Mouse (Mus musculus): ENCODE results near the gene Tbc1d17. TPM values are rescaled to one million over a fixed set of nuclear protein-coding genes. Genes with fewer than 3 reads are reported as not detected.
A peak's percentile ranks its signal among the peaks of the same experiment; 100 is the strongest.

The Tbc1d17 gene
- polyA plus RNA-seq (2015; fragmentation: Nextera tagmentation; extraction: Ambion mirVana) = 71.7 and 74.1 TPM in 2 replicates

DNA sequence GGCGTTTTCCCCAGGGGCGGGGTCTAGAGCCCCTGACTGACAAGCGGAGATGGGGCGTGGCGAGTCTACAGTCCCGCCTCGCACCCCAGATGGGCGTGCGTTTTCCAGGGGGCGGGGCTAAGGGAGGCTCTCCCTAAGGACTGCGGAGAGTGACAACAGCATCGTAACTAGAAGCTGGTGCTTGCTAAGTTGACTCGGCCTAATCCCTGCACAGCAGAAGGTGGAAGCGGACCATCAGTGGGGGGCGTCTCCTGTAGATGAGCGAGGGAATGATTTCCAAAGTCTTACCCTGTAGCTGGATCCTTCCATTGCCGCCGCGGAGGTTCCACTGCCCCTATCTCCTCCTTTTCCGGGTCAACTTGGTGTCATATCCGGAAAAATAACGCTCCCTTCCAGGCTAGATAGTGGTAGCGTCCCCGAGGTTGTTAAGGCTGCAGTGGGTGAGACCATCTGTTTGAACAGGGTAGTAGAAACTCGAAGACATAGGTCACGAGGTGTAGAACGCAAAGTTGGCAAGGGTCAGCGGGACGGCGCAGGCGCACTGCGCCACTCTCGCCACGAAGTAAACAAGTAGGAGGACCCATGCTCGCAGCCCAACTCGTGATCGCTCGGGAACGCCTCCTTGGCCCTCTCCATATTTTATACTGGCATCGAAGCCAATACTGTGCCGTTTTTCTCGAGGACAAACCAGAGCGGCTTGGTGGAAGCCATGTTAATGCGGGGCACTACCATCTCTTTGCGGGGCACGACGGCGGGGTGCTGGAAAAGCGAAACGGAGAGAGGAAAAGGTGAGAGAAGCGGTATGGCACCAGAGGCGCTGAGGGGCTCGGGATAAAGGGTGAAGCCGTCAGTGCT, at the start of gene Tbc1d17, which contains the start of gene Akt1s1:
Gene Tbc1d17, minus strand, starts transcription at position 519 of the 855 bp plus-strand sequence.
Gene Akt1s1, plus strand, starts transcription at position 431 of the 855 bp plus-strand sequence.
- WGBS = under 1% methylated on average over 54 of the region's 54 CpGs

DNA sequence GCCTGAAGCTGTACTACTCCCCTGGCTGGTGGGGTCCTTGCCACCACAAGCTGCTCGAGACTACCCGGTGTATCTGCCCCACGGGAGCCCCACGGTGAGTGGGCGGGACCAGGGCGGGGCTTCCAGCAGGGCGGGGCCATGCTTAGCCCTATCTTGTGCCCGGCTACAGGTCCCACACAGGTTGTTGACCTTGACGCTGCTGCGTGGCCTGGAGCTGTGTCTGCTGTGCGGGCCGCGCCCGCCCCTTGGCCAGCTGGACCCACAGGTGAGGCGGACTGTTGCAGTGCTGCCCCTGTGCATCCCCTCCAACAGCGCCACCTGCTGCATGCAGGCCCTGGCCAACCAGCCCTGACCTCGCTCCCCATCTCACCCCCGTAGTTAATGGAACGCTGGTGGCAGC, 49.7 kb upstream of the Tbc1d17 start:
- Histone ChIP-seq H3K9ac (ENCODE audit: low read length) (0 out of 2 replicates have a peak overlapping the region, but pooled peaks have one; percentile 10), H3K36me3 (ENCODE audit: control insufficient read depth, insufficient read depth, low read length) (0 out of 2 replicates have a peak, but pooled peaks cover 9% of the 10 kb centered on the region), H3K9me3 (replicated peaks; ENCODE audit: control insufficient read depth, low read length) (no peaks in the 10 kb centered on the region), H3K27ac (ENCODE audit: low read length) (no peak overlapping the region), H3K4me3 (replicated peaks; ENCODE audit: low read length) (no peak overlapping the region), H3K4me2 (ENCODE audit: low read depth, low read length) (no peak overlapping the region), H3K4me1 (ENCODE audit: control insufficient read depth, insufficient read depth, low read length) (peaks cover 36% of the 10 kb centered on the region), H3K27me3 (ENCODE audit: control insufficient read depth, insufficient read depth, low read length) (no peaks in the 10 kb centered on the region)
- WGBS = 32% methylated on average over 19 of the region's 19 CpGs
- no peak for ATAC-seq (ENCODE audit: insufficient read depth, low FRiP score)

More for the DNA sequence above, at the start of gene Tbc1d17, which contains the start of gene Akt1s1:
- ATAC-seq (ENCODE audit: insufficient read depth, low FRiP score) = peak; percentile 87
- Histone ChIP-seq H3K36me3 (ENCODE audit: control insufficient read depth, insufficient read depth, low read length) (peaks cover 15% of the 10 kb centered on the region), H3K9me3 (replicated peaks; ENCODE audit: control insufficient read depth, low read length) (no peaks in the 10 kb centered on the region), H3K9ac (ENCODE audit: low read length) (peak within 1 kb of the TSS; percentile 84), H3K4me3 (replicated peaks; ENCODE audit: low read length) (peak within 1 kb of the TSS; percentile 66), H3K27me3 (ENCODE audit: control insufficient read depth, insufficient read depth, low read length) (no peaks in the 10 kb centered on the region), H3K27ac (ENCODE audit: low read length) (peak within 1 kb of the TSS; percentile 97), H3K4me1 (ENCODE audit: control insufficient read depth, insufficient read depth, low read length) (peaks cover 29% of the 10 kb centered on the region), H3K4me2 (ENCODE audit: low read depth, low read length) (peak within 1 kb of the TSS; percentile 93)

DNA sequence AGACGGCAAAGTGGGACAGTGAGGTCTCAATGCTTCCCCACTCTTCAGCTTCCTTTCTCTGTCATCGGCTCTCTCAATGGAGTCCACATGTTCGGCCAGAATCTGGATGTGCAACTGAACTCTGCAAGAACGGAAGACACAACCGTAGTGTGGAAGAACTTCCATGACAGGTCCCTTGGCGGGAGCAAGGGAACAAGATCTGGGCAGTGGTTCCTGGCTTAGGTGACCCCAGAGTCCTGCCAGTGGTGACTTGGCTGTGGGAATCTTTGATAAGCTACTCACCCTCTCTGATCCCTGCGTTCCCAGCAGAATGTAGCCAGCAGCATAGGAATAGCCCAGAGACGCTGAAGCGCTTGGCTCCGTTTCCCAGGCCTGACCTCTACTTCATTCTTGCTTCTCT, 47.6 kb upstream of the Tbc1d17 start:
- H3K4me2 ChIP-seq (ENCODE audit: low read depth, low read length) = peak overlapping the region; percentile 71
- H3K4me1 ChIP-seq (ENCODE audit: control insufficient read depth, insufficient read depth, low read length) = peaks cover 36% of the 10 kb centered on the region
- no peaks in the 10 kb centered on the region for H3K27me3 ChIP-seq (ENCODE audit: control insufficient read depth, insufficient read depth, low read length)
- no peaks in the 10 kb centered on the region for H3K9me3 ChIP-seq (replicated peaks; ENCODE audit: control insufficient read depth, low read length)
- WGBS = 33% methylated on average over 10 of the region's 10 CpGs
- H3K9ac ChIP-seq (ENCODE audit: low read length) = peak overlapping the region; percentile 84
- H3K27ac ChIP-seq (ENCODE audit: low read length) = peak overlapping the region; percentile 89
- 0 out of 2 replicates have a peak, but pooled peaks cover 8% of the 10 kb centered on the region for H3K36me3 ChIP-seq (ENCODE audit: control insufficient read depth, insufficient read depth, low read length)
- ATAC-seq (ENCODE audit: insufficient read depth, low FRiP score) = no peak
- H3K4me3 ChIP-seq (replicated peaks; ENCODE audit: low read length) = peak overlapping the region; percentile 69

DNA sequence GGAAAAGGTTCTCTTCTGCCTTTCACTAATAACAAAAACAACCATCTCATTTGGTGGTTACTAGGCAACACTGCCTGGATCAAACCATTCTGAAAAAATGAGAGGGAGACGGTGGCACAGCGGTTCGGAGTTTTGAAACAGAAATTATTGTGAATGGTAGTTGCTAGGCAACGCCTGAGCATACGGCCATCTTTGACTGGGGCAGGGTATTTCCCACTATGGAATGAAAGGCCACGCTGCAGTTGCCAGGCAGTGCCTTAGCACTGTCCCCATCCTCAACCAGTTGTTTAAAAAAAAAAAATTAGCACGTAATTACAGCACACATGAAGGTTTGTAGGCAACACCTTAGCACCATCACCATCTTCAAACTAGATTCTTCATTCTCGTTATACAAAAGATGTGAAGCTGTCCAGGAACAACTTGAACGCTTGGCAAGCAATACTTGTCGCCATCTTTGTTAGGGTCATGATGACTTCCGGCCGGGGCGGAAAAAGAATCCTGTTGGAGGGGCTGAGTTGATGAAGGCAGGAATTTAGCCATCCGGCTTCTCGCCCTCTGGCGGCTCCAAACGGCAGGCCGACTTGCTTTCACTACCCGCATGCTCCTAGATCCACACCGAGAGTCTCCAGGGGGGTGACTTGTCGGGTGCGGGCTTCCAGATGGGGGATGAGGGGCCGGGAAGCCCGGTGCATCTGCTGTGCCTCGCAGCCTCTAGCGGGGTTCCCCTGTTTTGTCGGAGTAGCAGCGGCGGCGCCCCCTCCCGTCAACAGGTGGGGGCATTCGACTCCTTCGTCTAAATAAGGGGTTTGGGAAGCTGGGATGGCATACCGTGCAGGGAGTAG, 46.9 kb upstream of the Tbc1d17 start, which contains the start of gene Fuz:
Gene Fuz, plus strand, starts transcription at position 487 of the 842 bp plus-strand sequence.
- Histone ChIP-seq H3K27me3 (ENCODE audit: control insufficient read depth, insufficient read depth, low read length) (no peaks in the 10 kb centered on the region), H3K4me2 (ENCODE audit: low read depth, low read length) (peak within 1 kb of the TSS; percentile 71), H3K9me3 (replicated peaks; ENCODE audit: control insufficient read depth, low read length) (no peaks in the 10 kb centered on the region), H3K9ac (ENCODE audit: low read length) (peak within 1 kb of the TSS; percentile 84), H3K4me1 (ENCODE audit: control insufficient read depth, insufficient read depth, low read length) (peaks cover 41% of the 10 kb centered on the region), H3K36me3 (ENCODE audit: control insufficient read depth, insufficient read depth, low read length) (0 out of 2 replicates have a peak, but pooled peaks cover 8% of the 10 kb centered on the region), H3K4me3 (replicated peaks; ENCODE audit: low read length) (peak within 1 kb of the TSS; percentile 69), H3K27ac (ENCODE audit: low read length) (peak within 1 kb of the TSS; percentile 89)
- WGBS = 1% methylated on average over 34 of the region's 34 CpGs
- peak; percentile 51 for ATAC-seq (ENCODE audit: insufficient read depth, low FRiP score)

DNA sequence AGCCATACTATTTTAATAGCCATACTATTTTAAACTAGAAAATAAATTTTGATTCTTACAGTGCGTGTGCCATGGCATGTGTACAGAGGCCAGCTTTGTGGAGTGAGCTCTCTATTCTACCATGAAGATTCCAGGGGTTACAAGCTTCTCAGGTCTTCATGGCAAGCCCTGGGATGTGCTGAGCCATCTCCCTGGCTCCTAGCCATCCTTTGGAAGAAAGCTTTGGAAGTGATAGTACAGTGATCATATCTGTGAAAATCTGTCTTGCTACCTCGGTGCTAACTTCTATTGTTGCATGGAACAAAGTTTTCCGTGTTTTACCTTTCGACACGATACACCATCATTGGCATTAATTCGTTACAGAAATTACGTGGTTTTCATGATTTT, 46.3 kb upstream of the Tbc1d17 start:
- Histone ChIP-seq H3K27ac (ENCODE audit: low read length) (peak overlapping the region; percentile 89; the same call in 1 of the 2 replicates), H3K27me3 (ENCODE audit: control insufficient read depth, insufficient read depth, low read length) (no peaks in the 10 kb centered on the region), H3K36me3 (ENCODE audit: control insufficient read depth, insufficient read depth, low read length) (0 out of 2 replicates have a peak, but pooled peaks cover 3% of the 10 kb centered on the region), H3K4me3 (replicated peaks; ENCODE audit: low read length) (peak overlapping the region; percentile 69), H3K9me3 (replicated peaks; ENCODE audit: control insufficient read depth, low read length) (no peaks in the 10 kb centered on the region), H3K4me1 (ENCODE audit: control insufficient read depth, insufficient read depth, low read length) (peaks cover 46% of the 10 kb centered on the region), H3K9ac (ENCODE audit: low read length) (peak overlapping the region; percentile 84), H3K4me2 (ENCODE audit: low read depth, low read length) (peak overlapping the region; percentile 71)
- WGBS = 67% methylated on average over 7 of the region's 7 CpGs
- ATAC-seq (ENCODE audit: insufficient read depth, low FRiP score) = no peak

DNA sequence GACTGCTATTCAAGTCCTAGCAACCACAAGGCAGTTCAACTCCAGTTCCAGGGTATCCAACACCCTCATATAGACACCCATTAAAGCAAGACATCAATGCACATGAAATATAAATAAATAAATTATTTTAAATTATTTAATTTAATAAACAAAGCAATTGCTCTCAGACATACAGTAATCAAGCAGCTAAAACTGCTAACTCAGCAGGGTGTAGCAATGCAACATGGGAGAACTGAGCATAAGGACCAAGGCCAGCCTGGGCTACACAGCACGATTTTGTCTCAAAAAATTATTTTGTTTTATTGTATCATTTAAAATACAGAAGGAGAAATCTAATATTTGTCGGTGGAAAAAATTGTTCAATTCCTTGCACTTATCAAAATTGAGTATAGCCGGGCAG, 45.3 kb upstream of the Tbc1d17 start:
- Histone ChIP-seq H3K4me1 (ENCODE audit: control insufficient read depth, insufficient read depth, low read length) (peaks cover 46% of the 10 kb centered on the region), H3K4me3 (replicated peaks; ENCODE audit: low read length) (no peak overlapping the region), H3K9ac (ENCODE audit: low read length) (no peak overlapping the region), H3K27me3 (ENCODE audit: control insufficient read depth, insufficient read depth, low read length) (no peaks in the 10 kb centered on the region), H3K9me3 (replicated peaks; ENCODE audit: control insufficient read depth, low read length) (no peaks in the 10 kb centered on the region), H3K27ac (ENCODE audit: low read length) (no peak overlapping the region), H3K4me2 (ENCODE audit: low read depth, low read length) (no peak overlapping the region), H3K36me3 (ENCODE audit: control insufficient read depth, insufficient read depth, low read length) (no peaks in the 10 kb centered on the region)
- 86% methylated on average over 3 of the region's 3 CpGs for WGBS
- ATAC-seq (ENCODE audit: insufficient read depth, low FRiP score) = no peak

DNA sequence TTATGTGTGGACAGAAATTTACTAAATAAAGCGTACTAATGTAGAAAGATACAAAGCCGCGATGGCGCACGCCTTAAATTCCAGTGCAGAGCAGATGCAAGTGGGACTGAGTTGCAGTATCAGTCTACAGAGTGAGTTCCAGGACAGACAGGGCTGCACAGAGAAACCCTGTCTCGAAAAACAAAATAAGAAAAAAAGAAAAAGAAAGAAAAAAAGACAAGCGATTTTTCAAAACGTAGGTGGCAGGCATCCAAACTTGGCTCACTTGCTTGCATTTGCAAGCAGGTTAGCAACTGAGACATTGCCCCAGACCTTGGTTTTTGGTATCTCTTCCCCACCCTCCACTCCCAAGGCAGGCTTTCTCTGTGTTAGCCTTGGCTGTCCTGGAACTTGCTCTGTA, 44.3 kb upstream of the Tbc1d17 start:
- Histone ChIP-seq H3K4me2 (ENCODE audit: low read depth, low read length) (peak overlapping the region; percentile 44), H3K4me1 (ENCODE audit: control insufficient read depth, insufficient read depth, low read length) (peaks cover 42% of the 10 kb centered on the region), H3K9ac (ENCODE audit: low read length) (peak overlapping the region; percentile 17; the same call in 1 of the 2 replicates), H3K4me3 (replicated peaks; ENCODE audit: low read length) (0 out of 2 replicates have a peak overlapping the region, but pooled peaks have one; percentile 11), H3K27ac (ENCODE audit: low read length) (peak overlapping the region; percentile 73), H3K27me3 (ENCODE audit: control insufficient read depth, insufficient read depth, low read length) (no peaks in the 10 kb centered on the region), H3K36me3 (ENCODE audit: control insufficient read depth, insufficient read depth, low read length) (no peaks in the 10 kb centered on the region), H3K9me3 (replicated peaks; ENCODE audit: control insufficient read depth, low read length) (no peaks in the 10 kb centered on the region)
- ATAC-seq (ENCODE audit: insufficient read depth, low FRiP score) = no peak
- 15% methylated on average over 8 of the region's 8 CpGs for WGBS

DNA sequence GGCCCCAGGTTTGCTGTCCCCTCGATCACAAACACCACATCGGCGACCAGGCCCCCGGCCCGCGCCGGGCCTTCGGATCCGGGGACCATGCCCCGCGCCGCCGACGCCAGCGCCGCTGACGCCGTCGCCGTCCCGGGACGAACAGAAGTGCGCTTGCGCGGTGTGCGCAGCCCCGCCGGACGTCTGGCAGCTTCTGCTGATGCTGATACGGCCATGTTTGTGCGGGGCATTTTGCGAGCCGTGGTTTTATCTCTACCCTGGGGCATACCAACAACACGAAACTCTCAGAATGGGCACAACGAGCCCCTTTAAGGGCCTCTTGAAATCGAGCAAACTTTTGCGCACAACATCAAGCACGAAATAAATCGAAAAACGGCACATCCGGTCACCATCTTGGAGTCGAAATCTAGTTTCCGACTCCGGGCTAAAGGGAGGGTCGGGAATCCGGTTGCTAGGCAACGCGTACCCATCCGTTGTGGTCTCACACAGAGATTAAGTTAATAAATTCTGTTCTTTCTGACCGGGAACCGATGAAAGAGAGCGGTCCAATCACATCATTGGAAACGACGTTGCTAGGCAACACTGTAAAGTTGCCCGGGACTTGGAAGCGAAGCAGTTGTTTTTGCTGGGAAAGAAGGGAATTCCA, 43.5 kb upstream of the Tbc1d17 start, which contains the start of gene Med25:
Gene Med25, minus strand, starts transcription at position 437 of the 646 bp plus-strand sequence.
- Histone ChIP-seq H3K27me3 (ENCODE audit: control insufficient read depth, insufficient read depth, low read length) (no peaks in the 10 kb centered on the region), H3K4me3 (replicated peaks; ENCODE audit: low read length) (peak within 1 kb of the TSS; percentile 92), H3K4me2 (ENCODE audit: low read depth, low read length) (peak within 1 kb of the TSS; percentile 92), H3K27ac (ENCODE audit: low read length) (peak within 1 kb of the TSS; percentile 98), H3K36me3 (ENCODE audit: control insufficient read depth, insufficient read depth, low read length) (no peaks in the 10 kb centered on the region), H3K4me1 (ENCODE audit: control insufficient read depth, insufficient read depth, low read length) (peaks cover 37% of the 10 kb centered on the region), H3K9me3 (replicated peaks; ENCODE audit: control insufficient read depth, low read length) (no peaks in the 10 kb centered on the region), H3K9ac (ENCODE audit: low read length) (peak within 1 kb of the TSS; percentile 94)
- ATAC-seq (ENCODE audit: insufficient read depth, low FRiP score) = peak; percentile 79
- under 1% methylated on average over 56 of the region's 56 CpGs for WGBS

All from stomach, embryonic 16.5 days (tissue).